Mouse (Mus musculus): ENCODE data around the gene Asna1. TPM values are rescaled to one million over a fixed set of nuclear protein-coding genes. Genes with fewer than 3 reads are reported as not detected.
A peak's percentile ranks its signal among the peaks of the same experiment; 100 is the strongest.

Gene Asna1
- total RNA-seq, 2 experiments from 2014 or later, result 82.3 to 85.2 TPM

- peak; percentile 65 for DNase-seq
These were observed 37.2 kb downstream of the Asna1 start for GRCm38 (mm10) chr8:84987903-84988302.

DNA sequence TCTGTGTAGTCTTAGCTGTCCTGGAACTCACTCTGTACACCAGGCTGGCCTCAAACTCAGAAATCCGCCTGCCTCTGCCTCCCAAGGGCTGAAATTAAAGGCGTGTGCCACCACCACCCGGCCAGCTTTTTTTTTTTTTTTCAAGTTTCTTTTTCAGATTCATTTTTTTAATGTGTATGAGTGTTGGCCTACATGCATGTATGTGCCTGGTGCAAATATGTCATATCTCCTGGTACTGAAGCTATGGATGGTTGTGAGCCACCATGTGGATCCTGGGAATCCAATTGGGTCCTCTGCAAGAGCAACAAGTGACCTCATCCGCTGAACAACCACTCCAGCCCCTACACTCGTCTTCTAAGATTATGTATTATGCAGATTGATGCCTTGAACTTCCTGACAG, 37.7 kb downstream of the Asna1 start:
- no peak for DNase-seq

- DNase-seq, result no peak
These were observed 38.6 kb downstream of the Asna1 start for GRCm38 (mm10) chr8:84986379-84986945.

- DNase-seq, result peak; percentile 89
These were observed 39.2 kb downstream of the Asna1 start for GRCm38 (mm10) chr8:84985684-84986378.

DNA sequence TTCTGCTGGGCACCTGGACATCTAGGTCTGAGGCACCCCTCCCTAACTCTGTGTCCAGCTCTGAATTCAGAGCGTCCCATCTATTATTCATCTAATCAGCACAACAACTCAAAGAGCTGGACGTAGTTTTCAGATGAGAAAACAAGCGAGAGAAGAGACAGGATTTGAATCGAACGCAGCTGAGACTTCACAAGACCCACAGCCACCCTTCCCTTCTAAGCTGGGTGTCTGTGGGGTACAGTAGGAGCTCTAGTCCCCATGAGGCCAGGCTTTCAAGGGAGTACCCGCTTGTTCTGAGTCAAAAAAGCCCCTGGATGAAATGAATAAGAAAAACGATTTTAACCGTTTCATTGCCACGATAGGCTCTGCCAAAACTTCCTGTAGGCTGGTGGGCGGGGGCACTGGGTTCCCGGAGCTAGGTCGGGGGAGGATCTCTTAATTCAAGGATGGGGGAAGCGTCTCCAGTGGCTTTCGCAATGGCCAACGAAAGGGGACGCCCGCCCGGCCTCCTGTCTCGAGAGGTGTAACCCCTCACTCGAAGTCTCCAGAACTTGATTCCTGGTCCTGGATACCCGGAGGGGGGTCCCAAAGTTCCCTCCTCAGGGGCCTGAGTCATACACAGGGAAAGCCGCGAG, 39.9 kb downstream of the Asna1 start:
- DNase-seq, result no peak

GRCm38 (mm10) chr8:84984294-84985048, 40.6 kb downstream of the Asna1 start:
- peak; percentile 48 for DNase-seq

DNA sequence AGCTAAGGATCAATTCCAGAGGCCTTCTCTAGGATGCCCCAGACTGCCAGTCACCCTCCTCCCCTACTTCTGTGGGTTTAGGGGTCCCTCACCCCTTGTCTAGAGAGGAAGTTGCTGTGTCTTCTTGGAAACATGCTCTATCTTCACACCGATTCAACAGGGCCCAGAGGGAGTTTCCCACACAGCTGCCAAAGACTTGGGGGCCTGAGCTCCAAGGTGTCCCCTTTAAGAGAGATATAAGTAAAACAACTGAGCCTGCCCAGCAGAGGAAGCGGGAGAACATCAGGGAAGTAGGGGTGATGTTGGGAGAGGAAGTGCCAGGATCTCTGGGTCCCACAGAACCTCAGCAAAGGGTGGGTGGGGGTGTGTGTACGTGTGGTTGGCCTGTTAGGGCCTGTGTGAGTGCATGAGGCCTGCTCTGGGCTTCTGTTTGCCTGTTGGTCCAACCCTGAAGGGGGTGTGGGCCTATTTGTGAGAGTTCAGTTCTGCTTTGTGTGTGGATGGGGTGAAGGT, 42.5 kb downstream of the Asna1 start:
- DNase-seq, result no peak

- DNase-seq, result peak; percentile 13
These were observed 43.2 kb downstream of the Asna1 start for GRCm38 (mm10) chr8:84981644-84982498.

DNA sequence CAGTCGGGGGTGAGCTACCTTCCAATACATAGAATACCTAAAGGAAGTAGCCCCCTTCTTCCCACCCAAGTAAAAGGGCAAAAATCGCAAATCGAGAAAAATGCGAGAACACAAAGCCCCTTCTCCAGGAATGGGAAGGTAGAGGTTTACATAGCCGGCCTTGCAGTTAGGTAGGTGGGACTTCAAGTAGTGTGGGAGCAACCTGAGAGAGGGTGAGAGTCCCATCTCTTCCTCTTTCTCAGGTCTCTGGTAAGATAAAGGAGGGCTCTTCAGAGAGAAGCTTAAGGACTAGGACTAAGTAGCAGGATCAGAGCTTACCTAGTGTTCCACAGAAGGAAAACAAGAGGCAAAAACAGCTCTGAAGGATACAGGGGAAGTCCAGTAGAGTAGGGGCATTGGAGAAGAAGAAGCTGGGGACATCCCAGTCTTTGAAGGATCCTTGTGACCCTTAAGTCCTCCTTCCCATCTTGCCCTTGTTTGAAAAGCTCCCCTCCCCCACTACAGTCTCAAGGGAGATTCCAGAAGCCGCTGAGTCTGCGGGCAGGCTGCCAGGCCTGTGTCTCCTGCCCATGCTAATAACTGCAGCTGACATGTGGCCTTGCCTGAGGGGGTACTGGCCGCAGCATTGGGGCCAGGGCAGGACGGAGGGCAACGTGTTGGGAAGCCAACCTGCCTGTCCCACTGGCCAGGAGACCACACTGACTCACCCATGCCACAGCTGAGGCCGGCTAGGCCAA, 44.3 kb downstream of the Asna1 start:
- DNase-seq, result peak; percentile 86

DNA sequence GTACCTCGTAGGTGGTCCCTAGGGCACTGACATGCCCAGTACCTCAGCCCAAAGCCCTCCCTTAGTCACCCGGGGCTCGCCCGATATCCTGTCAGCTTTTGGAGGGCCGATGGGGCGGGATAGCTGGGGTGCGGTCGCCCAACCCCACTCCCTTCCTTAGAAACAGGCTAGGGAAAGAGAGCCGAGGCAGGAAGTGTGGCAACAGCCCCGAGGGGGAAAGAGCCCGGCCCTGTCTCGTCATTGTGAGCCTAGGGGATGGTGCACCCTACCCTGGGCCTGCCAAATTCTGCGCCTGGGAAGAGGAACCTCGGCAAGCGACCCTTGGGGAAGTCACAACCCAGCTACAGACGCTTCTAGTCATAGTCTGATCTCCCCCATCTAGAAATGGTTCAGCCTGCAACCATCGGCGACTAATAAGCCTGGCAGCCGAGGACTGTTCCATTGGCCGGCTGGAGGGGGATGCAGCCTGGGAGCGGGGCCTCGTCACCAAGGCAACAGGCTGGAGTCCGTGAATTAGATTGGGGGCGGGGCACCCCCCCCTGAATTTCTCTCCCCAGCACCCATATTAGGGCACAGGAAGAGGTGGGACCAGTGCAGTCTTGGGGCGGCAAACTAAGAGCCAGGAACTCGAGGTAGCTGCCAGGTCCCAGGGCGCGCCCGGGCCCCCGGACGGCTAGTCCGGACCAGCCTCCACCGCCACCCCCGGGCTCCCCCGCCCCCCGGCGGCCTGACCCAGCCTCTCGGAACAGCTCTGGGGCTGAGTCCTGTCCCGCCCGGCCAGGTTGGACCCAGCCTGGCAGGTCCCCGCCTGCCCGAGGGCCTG, 45.3 kb downstream of the Asna1 start:
- DNase-seq, result peak; percentile 93

DNA sequence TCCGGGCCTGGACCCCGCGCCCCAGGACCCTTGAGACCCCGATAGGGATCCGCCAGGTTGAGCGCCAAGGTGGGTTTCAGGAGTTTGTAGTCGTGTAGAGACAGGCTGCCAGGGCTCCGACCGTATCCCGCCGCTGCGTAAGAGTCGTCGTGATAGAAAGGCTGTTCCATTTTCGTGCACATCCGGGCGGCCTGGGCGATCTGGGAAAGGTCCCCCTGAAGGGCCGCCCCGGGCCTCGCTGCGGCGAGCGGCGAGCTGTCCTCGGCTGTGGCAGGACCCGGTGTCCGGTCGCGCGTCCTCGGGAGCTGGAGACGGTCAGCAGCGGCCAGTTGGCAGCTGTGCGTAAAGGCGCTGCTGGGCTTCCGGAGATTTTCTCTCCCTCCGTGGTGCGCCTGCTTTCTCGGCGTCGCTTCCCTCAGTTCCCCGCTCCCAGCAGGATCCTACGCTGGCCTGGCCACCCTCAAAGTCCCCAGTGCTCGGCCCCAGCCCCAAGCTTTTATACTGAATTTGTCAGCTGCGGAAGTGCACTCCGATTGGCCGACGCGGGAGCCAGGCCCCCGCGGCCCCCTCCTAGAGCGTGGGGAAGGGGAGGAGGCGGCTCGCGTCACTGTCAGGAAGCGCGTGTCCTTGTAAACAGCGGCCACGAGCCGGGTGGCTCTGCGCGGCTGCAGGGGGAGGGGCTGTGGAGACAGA, 46.7 kb downstream of the Asna1 start, which contains the start of gene Junb:
Gene Junb (minus strand): TSS at position 471 of the 693 bp plus-strand sequence.
- DNase-seq, result peak; percentile 95

DNA sequence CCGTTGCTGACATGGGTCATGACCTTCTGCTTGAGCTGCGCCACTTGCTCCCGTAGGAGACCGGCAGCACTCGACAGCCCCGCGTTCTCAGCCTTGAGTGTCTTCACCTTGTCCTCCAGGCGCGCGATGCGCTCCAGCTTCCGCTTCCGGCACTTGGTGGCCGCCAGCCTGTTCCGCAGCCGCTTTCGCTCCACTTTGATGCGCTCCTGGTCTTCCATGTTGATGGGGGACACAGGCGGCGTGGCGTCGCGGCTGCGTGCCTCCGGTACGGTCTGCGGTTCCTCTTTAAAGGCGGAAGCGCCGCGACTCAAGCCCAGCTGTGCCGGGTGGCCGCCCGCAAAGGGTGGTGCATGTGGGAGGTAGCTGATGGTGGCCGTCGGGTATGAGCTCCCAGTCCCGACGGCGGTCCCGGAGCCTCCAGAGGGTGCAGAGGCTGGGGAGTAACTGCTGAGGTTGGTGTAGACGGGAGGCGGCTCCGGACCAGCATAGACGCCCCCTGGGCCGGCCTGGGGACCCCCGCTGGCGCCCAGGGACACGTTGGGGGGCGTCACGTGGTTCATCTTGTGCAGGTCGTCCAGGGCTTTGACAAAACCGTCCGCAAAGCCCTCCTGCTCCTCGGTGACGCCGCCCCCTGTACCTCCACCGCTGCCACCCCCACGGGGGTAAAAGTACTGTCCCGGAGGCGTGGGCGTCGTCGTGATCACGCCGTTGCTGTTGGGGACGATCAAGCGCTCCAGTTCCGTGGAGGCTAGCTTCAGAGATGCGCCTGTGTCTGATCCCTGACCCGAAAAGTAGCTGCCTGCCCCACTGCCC, 47.4 kb downstream of the Asna1 start:
- peak; percentile 71 for DNase-seq

GRCm38 (mm10) chr8:84976763-84977434, 48.2 kb downstream of the Asna1 start:
- DNase-seq, result no peak

DNA sequence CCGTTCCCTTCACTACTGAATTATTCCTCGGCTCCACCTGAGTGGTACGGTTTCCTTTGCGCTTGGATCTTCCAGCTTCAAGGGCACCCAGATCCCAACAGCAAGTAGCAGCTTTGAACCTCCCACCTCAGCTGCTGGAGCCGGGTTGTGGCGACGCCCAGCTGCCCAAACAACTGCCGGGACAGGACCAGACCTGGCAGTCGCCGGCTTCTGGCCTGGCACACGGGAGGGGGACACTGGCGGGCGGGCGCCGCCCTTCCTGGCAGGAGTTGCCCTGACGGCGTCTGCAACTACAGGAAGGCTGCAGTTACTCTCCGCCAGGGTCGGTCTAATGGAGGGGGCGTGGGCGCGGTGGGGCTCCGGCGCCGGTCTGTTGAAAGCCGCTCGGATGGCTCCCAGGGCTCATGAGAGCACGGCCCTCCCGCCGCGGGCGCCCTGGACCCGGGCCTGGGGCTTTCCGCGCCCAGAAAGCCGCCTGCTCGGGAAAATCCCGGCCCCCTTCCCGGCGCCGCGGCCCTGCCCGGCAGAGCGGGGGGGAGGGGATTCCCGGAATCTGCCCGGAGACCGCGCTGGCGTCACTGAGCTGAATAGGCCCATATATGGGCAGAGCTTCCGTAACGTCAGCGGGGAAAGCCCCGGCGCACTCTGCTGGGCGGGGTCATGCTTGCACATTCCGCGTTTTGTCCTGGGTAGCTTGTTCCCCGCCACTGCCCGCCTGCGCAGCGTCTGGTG, 48.9 kb downstream of the Asna1 start:
- DNase-seq, result peak; percentile 97

- DNase-seq, result peak; percentile 83
These were observed 49.6 kb downstream of the Asna1 start for GRCm38 (mm10) chr8:84975434-84975833.

DNA sequence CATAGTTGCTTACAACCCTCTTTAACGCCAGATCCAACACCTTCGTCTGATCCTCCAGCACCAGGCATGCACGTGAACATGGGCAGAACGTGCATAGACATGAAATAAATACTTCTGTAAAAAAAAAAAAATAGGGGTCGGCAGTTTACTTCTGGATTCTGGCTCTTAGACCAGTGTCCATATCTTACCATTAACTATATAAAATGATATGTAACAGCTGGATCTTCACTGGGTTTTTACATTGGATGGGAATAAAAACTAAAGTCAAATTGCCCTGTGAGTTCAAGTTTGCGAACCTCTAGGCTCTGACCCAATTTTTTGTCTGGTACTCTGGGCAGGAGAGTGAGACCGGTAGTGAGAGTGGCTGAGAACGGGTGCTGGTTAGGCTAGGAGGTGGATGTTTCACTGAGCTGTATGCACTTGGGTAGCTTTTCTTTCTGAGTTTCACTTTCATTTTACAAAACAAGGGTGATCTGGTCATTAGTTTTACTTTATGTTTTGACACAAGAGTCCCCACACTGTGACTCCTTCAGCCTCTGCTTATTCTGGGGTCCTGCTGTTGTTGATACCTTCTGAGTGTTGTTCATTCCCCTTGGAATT, 50.4 kb downstream of the Asna1 start:
- DNase-seq, result no peak
